Mouse (Mus musculus): Measurements from ENCODE around the gene Socs1. TPM values are rescaled to one million over a fixed set of nuclear protein-coding genes. Genes with fewer than 3 reads are reported as not detected.

The Socs1 gene
- polyA plus RNA-seq, 1 experiment from 2014 or later, result 15.3 TPM

DNA sequence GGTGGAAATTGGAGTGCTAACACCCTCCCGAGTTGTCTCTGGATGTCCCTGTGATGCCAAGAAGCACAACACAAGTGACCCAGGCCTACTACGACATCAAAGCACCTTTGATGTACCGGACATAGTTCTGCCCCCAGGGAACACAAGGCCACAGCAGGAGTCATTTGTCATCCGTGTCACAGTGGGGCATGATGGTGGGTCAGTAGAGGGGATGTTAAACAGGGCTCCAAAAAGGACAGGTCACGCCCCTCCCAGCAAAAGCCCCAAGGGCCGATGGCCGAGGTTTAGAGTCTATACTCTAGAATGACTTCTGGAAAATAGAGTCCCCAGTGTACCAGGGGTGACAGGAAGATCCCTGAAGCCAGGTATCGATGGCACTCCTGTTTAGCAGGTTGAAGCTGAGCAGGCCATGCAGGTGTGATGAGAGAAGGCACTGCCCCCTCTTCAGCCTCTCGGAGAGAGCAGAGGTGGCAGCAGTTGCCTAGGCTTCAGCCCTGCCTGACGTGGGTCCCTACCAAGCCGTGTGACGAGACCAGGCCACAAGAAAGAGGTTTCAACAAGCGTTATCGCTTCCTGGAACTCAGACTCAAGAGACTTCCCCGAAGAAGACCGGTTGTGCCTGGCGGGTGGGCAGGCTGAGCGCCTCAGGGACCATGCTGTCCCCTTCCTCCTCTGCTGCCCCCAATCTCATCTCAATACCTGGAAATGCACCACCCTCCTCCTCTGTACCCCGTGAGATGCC is 13.4 kb downstream of the Socs1 start:
- no peak overlapping the region for H3K4me2 ChIP-seq (replicated peaks)
- no peaks in the 10 kb centered on the region for H3K27me3 ChIP-seq
- no peak for ATAC-seq (ENCODE audit: low FRiP score, low read depth)
- H3K4me3 ChIP-seq, result no peak overlapping the region
- H3K4me1 ChIP-seq, result peaks cover 30% of the 10 kb centered on the region
- no peaks in the 10 kb centered on the region for H3K36me3 ChIP-seq
- no peaks in the 10 kb centered on the region for H3K9me3 ChIP-seq
- no peak overlapping the region for H3K27ac ChIP-seq
- 51% methylated on average over 19 of the region's 19 CpGs for WGBS
- no peak overlapping the region for H3K9ac ChIP-seq

DNA sequence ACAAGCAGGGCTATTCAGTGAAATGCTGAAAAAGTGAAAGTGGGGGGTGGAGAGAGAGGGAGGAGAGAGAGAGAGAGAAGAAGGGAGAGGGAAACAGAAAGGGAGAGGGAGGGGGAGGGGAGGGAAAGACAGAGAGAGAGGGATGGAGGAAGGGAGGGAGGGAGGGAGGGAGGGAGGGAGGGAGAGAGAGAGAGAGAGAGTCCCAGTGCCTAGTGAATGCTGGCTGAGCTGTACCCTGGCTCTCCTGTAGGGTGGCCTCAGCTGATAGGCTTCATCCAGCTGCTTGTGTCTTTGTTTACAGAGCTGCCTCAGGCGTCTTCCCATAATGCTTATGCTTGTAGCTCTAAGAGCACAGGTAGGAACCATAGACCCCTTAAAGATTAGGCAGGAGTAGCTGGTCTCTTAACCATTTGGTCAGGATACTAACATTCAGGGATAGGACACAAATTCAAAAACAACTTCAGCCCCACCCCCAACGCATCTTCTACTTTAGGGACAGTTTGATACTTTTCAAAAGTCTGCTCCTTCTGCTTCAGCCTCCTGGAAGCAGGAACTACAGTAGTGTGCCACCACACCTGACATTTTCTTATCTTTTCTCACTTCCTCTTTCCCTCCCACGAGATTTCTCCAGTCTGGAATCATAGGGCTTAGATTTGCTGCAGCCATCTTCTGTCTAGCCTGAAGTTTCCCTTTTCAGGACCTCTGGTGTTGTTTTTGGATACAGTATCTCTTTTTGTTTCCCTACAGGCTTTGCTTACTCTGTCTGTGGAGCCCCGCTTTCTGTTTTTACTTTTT is 14.6 kb downstream of the Socs1 start:
- Histone ChIP-seq H3K4me2 (replicated peaks) (no peak overlapping the region), H3K4me3 (no peak overlapping the region), H3K27me3 (no peaks in the 10 kb centered on the region), H3K27ac (no peak overlapping the region), H3K4me1 (peaks cover 30% of the 10 kb centered on the region), H3K36me3 (no peaks in the 10 kb centered on the region), H3K9ac (no peak overlapping the region), H3K9me3 (no peaks in the 10 kb centered on the region)
- ATAC-seq (ENCODE audit: low FRiP score, low read depth), result no peak
- 43% methylated on average over 4 of the region's 4 CpGs for WGBS

GRCm38 (mm10) chr16:10769661-10770060 is 15.7 kb downstream of the Socs1 start:
- Histone ChIP-seq H3K36me3 (no peaks in the 10 kb centered on the region), H3K9me3 (no peaks in the 10 kb centered on the region), H3K27ac (no peak overlapping the region), H3K27me3 (no peaks in the 10 kb centered on the region), H3K9ac (no peak overlapping the region; the same call in 1 of the 2 replicates), H3K4me1 (peaks cover 30% of the 10 kb centered on the region), H3K4me2 (replicated peaks) (no peak overlapping the region), H3K4me3 (no peak overlapping the region)
- 42% methylated on average over 2 of the region's 2 CpGs for WGBS
- ATAC-seq (ENCODE audit: low FRiP score, low read depth), result no peak

DNA sequence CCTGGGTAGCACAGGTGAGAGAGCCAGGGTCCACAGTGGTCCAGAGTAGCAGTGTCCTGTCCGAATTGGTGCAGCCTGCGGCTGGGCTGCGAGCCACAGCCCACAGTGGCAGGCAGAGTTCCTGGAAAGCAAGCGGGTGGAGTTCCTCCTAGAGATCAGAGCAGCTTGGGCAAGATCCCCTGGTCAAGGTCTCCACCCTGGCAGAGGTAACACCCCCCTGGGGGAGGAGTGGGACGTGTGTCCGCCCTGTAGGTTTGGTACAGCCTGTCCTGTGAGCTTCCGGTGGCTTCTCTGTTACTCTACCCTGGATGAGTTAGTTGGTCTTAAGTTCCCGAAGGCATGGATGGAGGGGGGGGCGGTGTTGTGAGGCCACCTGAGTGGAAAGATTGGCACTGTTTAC is 16.5 kb downstream of the Socs1 start:
- Histone ChIP-seq H3K36me3 (no peaks in the 10 kb centered on the region), H3K27me3 (no peaks in the 10 kb centered on the region), H3K4me1 (peaks cover 30% of the 10 kb centered on the region), H3K9me3 (no peaks in the 10 kb centered on the region), H3K4me3 (no peak overlapping the region), H3K27ac (no peak overlapping the region), H3K4me2 (replicated peaks) (no peak overlapping the region), H3K9ac (no peak overlapping the region)
- ATAC-seq (ENCODE audit: low FRiP score, low read depth), result no peak
- WGBS, result 55% methylated on average over 9 of the region's 9 CpGs

GRCm38 (mm10) chr16:10767158-10767557 is 18.2 kb downstream of the Socs1 start:
- H3K27me3 ChIP-seq, result no peaks in the 10 kb centered on the region
- H3K4me3 ChIP-seq, result no peak overlapping the region
- H3K4me1 ChIP-seq, result peaks cover 27% of the 10 kb centered on the region
- WGBS, result 56% methylated on average over 4 of the region's 4 CpGs
- H3K4me2 ChIP-seq (replicated peaks), result no peak overlapping the region
- no peak overlapping the region for H3K27ac ChIP-seq
- ATAC-seq (ENCODE audit: low FRiP score, low read depth), result no peak
- H3K9ac ChIP-seq, result no peak overlapping the region
- H3K36me3 ChIP-seq, result no peaks in the 10 kb centered on the region
- no peaks in the 10 kb centered on the region for H3K9me3 ChIP-seq

- Histone ChIP-seq H3K9ac (no peak overlapping the region), H3K27me3 (no peaks in the 10 kb centered on the region), H3K27ac (no peak overlapping the region), H3K4me1 (peaks cover 7% of the 10 kb centered on the region; the same call in 1 of the 2 replicates), H3K9me3 (no peaks in the 10 kb centered on the region), H3K4me3 (no peak overlapping the region), H3K36me3 (no peaks in the 10 kb centered on the region), H3K4me2 (replicated peaks) (no peak overlapping the region)
- WGBS, result 72% methylated on average over 2 of the region's 2 CpGs
- no peak for ATAC-seq (ENCODE audit: low FRiP score, low read depth)
Measured at GRCm38 (mm10) chr16:10764323-10764722, 21.0 kb downstream of the Socs1 start.

- Histone ChIP-seq H3K4me1 (peaks cover 2% of the 10 kb centered on the region; the same call in 1 of the 2 replicates), H3K4me3 (no peak overlapping the region), H3K36me3 (no peaks in the 10 kb centered on the region), H3K4me2 (replicated peaks) (no peak overlapping the region), H3K27me3 (no peaks in the 10 kb centered on the region), H3K9ac (no peak overlapping the region), H3K9me3 (no peaks in the 10 kb centered on the region), H3K27ac (no peak overlapping the region)
- WGBS, result 61% methylated on average over 6 of the region's 6 CpGs
- ATAC-seq (ENCODE audit: low FRiP score, low read depth), result no peak
Measured at GRCm38 (mm10) chr16:10763540-10764264, 21.6 kb downstream of the Socs1 start.

GRCm38 (mm10) chr16:10762569-10763180 is 22.7 kb downstream of the Socs1 start:
- H3K4me2 ChIP-seq (replicated peaks), result no peak overlapping the region

DNA sequence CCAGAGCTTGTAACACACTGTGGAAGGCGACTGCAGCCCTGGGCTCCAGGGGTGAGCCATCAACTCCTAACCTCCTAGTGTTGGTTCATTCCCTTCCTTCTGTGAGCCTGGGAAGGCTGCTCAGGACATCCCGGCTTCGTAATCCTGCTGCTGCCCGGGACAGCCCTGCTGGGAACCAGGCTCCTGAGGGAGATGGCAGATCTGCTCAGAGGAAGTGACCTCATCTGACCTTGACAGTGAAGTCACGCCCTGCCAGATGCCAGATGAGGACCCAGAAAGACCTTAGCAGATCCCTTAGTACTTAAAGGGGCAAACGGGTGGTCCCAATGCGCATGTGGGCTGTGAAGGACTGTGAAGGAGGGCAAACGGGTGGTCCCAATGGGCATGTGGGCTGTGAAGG is 24.2 kb downstream of the Socs1 start:
- Histone ChIP-seq H3K9me3 (no peaks in the 10 kb centered on the region), H3K27me3 (no peaks in the 10 kb centered on the region), H3K27ac (no peak overlapping the region), H3K36me3 (no peaks in the 10 kb centered on the region), H3K4me1 (no peaks in the 10 kb centered on the region), H3K4me3 (no peak overlapping the region), H3K4me2 (replicated peaks) (no peak overlapping the region), H3K9ac (no peak overlapping the region)
- ATAC-seq (ENCODE audit: low FRiP score, low read depth), result no peak
- WGBS, result 56% methylated on average over 8 of the region's 8 CpGs

More at GRCm38 (mm10) chr16:10762569-10763180, 22.7 kb downstream of the Socs1 start:
- H3K9ac ChIP-seq, result no peak overlapping the region
- 69% methylated on average over 5 of the region's 5 CpGs for WGBS
- no peak overlapping the region for H3K4me3 ChIP-seq
- no peaks in the 10 kb centered on the region for H3K9me3 ChIP-seq
- ATAC-seq (ENCODE audit: low FRiP score, low read depth), result no peak
- H3K4me1 ChIP-seq, result no peaks in the 10 kb centered on the region
- H3K36me3 ChIP-seq, result no peaks in the 10 kb centered on the region
- no peaks in the 10 kb centered on the region for H3K27me3 ChIP-seq
- no peak overlapping the region for H3K27ac ChIP-seq

DNA sequence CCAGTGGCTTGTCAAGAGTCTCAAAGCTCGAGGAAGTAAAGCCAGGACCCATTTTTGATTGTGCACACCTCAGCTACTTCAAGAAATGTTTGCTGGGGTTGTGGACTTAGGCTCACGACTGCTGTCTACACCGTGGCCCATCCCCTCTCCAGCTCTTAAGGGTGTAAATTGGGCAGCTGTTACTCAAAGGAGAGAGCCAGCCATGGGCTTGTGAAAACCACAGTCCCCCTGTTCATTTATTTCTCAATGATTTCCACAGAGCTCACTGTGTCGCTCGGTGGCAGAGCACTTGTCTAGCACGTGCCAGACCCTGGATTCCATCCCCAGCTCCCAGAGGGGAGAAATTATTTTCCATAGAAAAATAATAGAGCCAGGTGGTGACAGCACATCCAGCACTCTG is 29.2 kb downstream of the Socs1 start:
- WGBS, result 61% methylated on average over 6 of the region's 6 CpGs
- Histone ChIP-seq H3K9ac (no peak overlapping the region), H3K27ac (no peak overlapping the region), H3K36me3 (no peaks in the 10 kb centered on the region), H3K27me3 (no peaks in the 10 kb centered on the region), H3K4me2 (replicated peaks) (no peak overlapping the region), H3K4me1 (no peaks in the 10 kb centered on the region), H3K9me3 (no peaks in the 10 kb centered on the region), H3K4me3 (no peak overlapping the region)
- ATAC-seq (ENCODE audit: low FRiP score, low read depth), result no peak

DNA sequence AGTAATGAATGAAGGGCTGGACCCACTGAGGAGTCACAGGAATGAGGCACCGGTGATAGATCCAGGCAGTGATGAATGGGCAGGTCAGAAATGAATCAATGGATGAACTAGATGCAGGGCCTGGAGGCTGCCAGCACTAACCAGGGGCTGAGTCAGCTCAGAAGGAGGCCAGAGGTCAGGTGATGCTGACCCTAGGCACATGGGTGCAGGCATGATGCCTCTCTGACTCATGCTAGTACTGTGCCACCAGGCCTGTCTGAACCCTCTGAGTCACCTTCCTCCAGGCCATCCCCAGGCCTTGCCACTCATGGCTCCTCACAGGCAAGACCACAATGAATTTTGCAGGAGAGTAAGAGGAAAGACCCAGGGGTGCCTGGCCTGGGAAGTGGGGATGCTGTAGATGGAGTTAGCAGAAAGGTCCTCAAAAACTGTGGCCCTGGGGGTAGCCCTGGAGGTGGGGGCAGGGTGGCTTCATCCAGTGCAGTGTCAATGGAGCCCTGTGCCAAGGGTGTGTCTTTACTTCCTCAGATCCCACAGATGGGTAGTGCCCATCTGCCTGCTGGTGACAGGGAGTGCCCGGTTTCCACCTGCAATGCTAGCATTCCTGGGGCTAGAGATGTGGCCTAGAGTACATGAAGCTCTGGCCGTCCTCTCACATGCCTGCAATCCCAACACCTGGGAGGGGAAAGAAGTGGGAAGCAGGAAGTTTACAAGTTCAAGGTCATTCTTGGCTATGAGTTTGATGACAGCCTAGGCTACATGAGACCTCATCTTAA is 30.6 kb downstream of the Socs1 start:
- no peak for ATAC-seq (ENCODE audit: low FRiP score, low read depth)
- 89% methylated on average over 3 of the region's 3 CpGs for WGBS
- no peak overlapping the region for H3K4me3 ChIP-seq
- no peaks in the 10 kb centered on the region for H3K27me3 ChIP-seq
- H3K27ac ChIP-seq, result no peak overlapping the region
- no peaks in the 10 kb centered on the region for H3K36me3 ChIP-seq
- H3K9me3 ChIP-seq, result no peaks in the 10 kb centered on the region
- no peak overlapping the region for H3K9ac ChIP-seq
- no peak overlapping the region for H3K4me2 ChIP-seq (replicated peaks)
- peaks cover 9% of the 10 kb centered on the region for H3K4me1 ChIP-seq
